Mouse (Mus musculus): Measurements from ENCODE around the gene Emp2.

GRCm38 (mm10) chr16:10300231-10301186, 13.3 kb downstream of the Emp2 start:
- TF ChIP-seq POLR2A (IDR thresholded peaks at IDR 0.05; ENCODE audit: borderline replicate concordance, extremely low read depth, low read depth, low read length) (no peak), CTCF (IDR thresholded peaks at IDR 0.05; ENCODE audit: insufficient read depth, low read length) (no peak)
